Mouse (Mus musculus): ENCODE data around the gene Map4k4. TPM values are rescaled to one million over a fixed set of nuclear protein-coding genes. Genes with fewer than 3 reads are reported as not detected.
A peak's percentile ranks its signal among the peaks of the same experiment; 100 is the strongest.

The Map4k4 gene
- total RNA-seq, 1 experiment from 2014 or later, result 363 TPM

- ATAC-seq (replicated peaks; ENCODE audit: insufficient number of reproducible peaks, low FRiP score, low TSS enrichment, poor library complexity, severe bottlenecking), result no peak
Observed at GRCm38 (mm10) chr1:40022472-40023135, 121.9 kb downstream of the Map4k4 start.

DNA sequence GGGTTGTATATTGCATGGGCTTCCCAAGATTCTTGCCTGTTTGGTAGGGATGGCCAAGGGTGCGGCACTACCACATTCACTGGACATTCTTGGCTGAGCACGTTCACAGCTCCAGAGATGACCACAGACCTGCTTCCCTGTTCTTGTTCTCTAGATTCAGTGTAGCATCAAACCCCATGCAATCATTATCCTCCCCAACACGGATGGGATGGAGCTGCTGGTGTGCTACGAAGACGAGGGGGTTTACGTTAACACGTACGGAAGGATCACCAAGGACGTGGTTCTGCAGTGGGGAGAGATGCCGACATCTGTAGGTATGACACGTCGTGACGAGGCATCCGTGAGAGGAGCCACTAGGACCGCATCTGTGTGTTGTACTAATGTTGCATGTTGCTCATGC, 122.5 kb downstream of the Map4k4 start:
- ATAC-seq (replicated peaks; ENCODE audit: insufficient number of reproducible peaks, low FRiP score, low TSS enrichment, poor library complexity, severe bottlenecking), result no peak

DNA sequence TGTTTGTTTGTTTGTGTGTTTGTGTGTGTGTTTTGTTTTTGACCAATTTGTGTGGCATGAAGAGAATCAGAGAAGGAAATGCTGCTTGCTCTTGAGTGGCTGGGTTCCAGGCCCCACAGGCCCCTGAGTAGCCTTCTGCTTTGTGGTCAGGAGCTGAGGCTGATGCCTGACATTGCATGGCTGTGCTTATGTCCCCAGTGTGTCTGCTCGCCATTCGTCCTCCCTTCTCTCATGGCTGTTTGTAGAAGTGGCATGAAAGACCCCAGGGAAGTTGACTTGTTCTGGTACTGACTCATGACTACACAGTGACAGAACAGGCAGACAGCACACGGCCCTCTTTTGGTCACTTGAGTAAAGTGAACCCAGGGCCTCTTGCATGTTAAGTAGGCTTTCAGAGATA, 123.0 kb downstream of the Map4k4 start:
- ATAC-seq (replicated peaks; ENCODE audit: insufficient number of reproducible peaks, low FRiP score, low TSS enrichment, poor library complexity, severe bottlenecking), result no peak

GRCm38 (mm10) chr1:40024554-40025320, 124.0 kb downstream of the Map4k4 start:
- ATAC-seq (replicated peaks; ENCODE audit: insufficient number of reproducible peaks, low FRiP score, low TSS enrichment, poor library complexity, severe bottlenecking), result no peak

DNA sequence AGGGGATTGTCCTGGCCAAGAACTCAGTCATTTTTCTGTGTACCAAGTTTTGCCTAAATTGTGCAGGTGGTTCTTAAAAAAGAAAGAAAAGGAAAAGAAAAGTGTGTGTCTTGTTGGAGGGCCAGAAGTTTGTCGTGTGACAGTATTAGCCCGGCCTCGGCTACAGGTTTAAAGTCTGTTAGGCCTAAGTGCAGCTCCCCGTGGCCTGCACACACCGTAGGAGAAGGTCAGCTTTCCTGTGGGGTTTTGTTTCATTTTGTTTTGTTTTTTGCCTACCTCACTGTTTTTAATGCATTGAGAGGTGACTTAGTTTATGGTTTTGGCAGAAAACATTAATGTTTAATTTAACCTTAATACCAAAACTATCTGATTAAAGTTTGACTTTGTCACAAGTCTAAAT, 124.7 kb downstream of the Map4k4 start:
- ATAC-seq (replicated peaks; ENCODE audit: insufficient number of reproducible peaks, low FRiP score, low TSS enrichment, poor library complexity, severe bottlenecking), result no peak

DNA sequence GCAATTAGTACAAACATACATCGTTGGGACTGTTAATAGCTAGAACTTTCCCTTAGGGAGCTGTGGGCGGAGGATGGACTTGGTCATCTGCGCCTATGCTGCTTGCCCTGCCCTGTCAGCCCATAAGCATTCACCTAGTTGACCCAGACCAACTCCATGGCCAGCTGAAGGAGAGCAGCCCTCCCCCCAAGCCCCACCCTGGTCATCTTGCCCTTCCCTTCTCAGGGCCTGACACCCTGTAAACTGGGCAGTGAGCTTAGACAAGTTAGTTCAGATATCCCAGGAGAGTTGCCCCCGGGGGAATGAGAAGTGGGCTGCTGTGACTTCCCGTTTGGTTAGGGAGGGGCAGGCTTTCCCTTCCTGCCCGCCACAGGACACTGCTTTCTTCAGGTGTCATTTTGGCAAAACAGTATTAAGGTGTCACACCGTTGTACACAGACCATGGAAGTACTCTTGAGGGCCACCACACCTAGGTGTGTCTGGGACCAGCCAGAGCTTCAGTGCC, 126.5 kb downstream of the Map4k4 start:
- no peak for ATAC-seq (replicated peaks; ENCODE audit: insufficient number of reproducible peaks, low FRiP score, low TSS enrichment, poor library complexity, severe bottlenecking)

- no peak; the same call in 1 of the 2 replicates for ATAC-seq (replicated peaks; ENCODE audit: insufficient number of reproducible peaks, low FRiP score, low TSS enrichment, poor library complexity, severe bottlenecking)
Observed at GRCm38 (mm10) chr1:40028207-40028998, 127.7 kb downstream of the Map4k4 start.

- no peak for ATAC-seq (replicated peaks; ENCODE audit: insufficient number of reproducible peaks, low FRiP score, low TSS enrichment, poor library complexity, severe bottlenecking)
Observed at GRCm38 (mm10) chr1:40029597-40029996, 128.9 kb downstream of the Map4k4 start.

DNA sequence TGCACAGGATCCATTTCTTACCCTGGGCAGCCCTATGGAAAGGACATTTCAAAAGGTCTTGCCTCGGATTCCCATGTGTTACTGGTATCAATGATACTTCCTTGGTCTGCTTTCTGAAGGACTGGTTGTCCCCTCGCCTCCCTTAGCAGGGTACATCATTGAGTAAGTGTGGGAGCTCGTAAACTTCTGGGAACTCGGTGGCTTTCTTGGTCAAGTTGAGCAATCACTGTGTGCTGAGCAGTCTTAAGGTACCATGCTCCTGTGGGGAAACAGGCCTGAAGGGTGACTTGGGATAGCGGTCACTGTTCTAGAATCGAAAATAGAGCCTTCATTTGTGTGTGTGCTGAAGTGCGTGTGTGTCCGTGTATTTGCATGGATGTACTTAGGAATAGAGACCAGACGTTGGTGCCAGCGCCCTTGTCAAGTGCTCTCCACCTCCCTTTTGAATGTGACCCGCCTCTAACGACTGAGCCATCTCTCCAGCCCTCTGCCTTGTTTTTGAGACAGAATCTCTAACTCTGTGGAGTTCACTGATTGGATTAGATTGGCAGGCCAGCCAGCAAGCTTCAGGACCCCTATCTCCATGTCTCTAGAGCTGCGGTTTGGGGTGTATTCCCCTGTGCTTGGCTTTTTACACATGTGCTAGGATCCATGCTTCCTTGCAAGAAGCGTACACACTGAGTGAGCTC, 129.7 kb downstream of the Map4k4 start:
- no peak for ATAC-seq (replicated peaks; ENCODE audit: insufficient number of reproducible peaks, low FRiP score, low TSS enrichment, poor library complexity, severe bottlenecking)

GRCm38 (mm10) chr1:40030976-40031356, 130.3 kb downstream of the Map4k4 start:
- no peak for ATAC-seq (replicated peaks; ENCODE audit: insufficient number of reproducible peaks, low FRiP score, low TSS enrichment, poor library complexity, severe bottlenecking)

DNA sequence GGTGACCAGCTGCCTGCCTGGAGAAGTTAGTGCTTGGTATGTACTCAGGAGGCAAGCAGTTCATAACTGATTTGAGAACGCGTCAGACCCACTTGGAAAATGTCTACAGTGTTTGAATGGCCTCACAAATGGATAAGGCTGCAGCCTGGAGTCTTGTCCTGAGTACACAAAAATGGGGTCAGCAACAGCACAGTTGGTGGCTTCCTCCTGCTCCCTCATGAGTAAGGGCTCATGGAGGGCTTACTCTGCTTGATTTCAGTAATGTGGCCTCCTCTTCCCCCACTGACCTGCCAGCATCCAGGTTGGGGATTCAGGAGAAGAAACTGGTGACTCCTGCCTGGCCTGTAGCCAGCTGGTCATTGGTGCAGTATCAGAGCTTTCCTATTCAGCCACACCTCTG, 130.9 kb downstream of the Map4k4 start:
- ATAC-seq (replicated peaks; ENCODE audit: insufficient number of reproducible peaks, low FRiP score, low TSS enrichment, poor library complexity, severe bottlenecking), result no peak

- no peak for ATAC-seq (replicated peaks; ENCODE audit: insufficient number of reproducible peaks, low FRiP score, low TSS enrichment, poor library complexity, severe bottlenecking)
Observed at GRCm38 (mm10) chr1:40033315-40033714, 132.6 kb downstream of the Map4k4 start.

DNA sequence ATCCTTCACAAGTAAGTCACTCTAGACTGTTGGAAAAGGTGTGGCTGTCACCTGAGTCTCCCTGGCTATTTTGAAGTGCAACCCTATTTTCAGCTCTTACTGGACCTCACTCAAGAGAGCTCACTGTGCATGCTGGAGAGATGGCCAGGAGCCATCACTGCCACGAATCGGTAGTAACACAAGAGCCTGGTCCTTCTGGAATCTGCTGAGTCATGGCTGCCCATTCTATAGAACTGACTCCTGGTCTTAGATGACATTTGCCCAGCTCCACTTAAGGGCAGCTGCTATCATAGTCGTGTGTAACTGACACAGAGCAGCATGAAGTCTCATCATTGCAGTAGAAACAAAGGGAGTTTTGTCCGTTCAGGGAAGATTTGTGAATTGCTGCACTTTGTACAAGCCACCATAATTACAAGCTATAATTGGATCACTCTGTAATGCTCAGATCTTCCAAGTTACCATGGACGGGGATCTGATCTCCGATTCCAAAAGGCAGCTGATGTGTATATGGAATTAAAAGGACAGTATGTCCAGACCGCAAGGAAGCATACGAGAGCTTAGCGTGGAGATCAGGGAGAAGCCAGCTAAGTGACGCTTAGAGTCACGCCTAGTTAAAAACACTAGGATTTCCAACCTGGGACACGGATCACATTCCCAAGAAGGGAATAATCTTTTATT, 133.2 kb downstream of the Map4k4 start:
- ATAC-seq (replicated peaks; ENCODE audit: insufficient number of reproducible peaks, low FRiP score, low TSS enrichment, poor library complexity, severe bottlenecking), result no peak

DNA sequence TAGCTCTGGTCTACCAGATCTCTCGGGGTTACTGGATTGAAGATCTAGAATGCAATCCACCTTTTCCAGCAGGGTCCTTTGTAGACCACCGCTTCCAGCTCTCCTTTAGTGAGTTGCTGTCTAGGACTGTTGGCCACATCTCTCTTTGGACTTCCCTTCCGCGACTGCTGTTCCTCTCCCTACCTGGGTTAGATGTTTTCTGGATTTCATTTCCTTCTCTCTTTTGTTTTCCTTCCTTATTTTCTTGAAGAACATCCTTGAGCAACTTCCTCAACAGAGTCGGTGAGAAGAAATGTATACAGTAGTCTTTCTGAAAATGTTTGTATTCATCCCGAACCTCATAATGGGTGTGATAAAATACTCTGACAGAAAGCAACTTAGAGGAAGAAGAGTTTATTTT, 137.1 kb downstream of the Map4k4 start:
- no peak for ATAC-seq (replicated peaks; ENCODE audit: insufficient number of reproducible peaks, low FRiP score, low TSS enrichment, poor library complexity, severe bottlenecking)

DNA sequence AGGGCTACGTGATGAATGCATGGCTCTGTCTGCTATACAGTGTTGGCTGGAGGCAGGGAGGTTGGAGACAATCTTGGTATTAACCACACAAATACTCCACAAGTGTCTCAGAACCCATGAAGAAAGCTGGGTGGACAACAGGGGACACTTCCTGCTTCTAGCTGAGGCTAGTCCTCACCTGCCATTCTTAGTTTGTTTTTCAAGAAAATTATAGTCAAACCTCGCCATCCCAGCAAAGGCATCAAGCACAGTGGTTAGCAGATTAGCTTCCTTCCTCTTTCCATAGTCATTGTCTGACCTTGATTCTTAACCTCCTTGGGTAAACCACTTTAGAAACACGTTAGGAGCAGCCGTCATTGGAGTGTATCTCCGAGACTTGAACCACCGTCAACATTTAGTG, 145.0 kb downstream of the Map4k4 start:
- peak; percentile 35; the same call in 1 of the 2 replicates for ATAC-seq (replicated peaks; ENCODE audit: insufficient number of reproducible peaks, low FRiP score, low TSS enrichment, poor library complexity, severe bottlenecking)

DNA sequence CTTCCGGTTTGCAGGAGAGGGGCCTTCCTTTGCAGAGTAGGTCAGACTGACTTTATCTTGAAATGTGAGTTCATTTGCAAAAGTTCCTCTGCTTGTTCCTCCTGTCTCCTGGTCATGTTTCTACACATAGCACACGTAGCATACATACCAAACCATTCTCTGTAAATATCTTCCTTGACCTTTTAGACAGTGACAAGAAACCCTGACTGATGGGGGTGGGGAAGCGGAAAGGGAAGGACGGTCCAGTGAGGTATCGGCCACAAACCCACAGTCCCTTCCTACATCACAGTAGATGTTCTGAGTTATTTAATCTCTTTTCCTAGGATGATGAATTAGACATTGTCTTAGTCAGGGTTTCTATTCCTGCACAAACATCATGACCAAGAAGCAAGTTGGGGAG, 145.9 kb downstream of the Map4k4 start:
- ATAC-seq (replicated peaks; ENCODE audit: insufficient number of reproducible peaks, low FRiP score, low TSS enrichment, poor library complexity, severe bottlenecking), result 0 out of 2 replicates have a peak, but pooled peaks have one; percentile 35

DNA sequence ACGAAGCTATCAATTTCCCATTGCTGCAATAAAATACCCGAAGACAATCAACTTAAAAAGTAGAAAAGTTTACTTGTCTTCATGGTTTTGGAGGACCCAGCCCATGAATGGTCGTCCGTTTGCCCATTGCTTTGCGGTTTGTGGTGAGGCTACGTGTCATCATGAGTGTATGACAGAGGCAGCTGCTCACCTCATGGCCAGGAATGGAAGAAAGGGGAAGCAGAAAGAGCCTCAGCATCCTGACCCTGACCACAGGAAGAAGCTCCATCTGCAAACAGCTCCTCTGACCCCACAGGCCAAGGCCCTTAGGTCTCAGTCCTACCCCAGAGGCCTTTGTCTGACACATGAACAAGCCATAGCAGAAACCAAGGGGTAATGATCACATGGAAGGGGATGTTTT, 150.4 kb downstream of the Map4k4 start:
- ATAC-seq (replicated peaks; ENCODE audit: insufficient number of reproducible peaks, low FRiP score, low TSS enrichment, poor library complexity, severe bottlenecking), result peak; percentile 53; the same call in 1 of the 2 replicates

DNA sequence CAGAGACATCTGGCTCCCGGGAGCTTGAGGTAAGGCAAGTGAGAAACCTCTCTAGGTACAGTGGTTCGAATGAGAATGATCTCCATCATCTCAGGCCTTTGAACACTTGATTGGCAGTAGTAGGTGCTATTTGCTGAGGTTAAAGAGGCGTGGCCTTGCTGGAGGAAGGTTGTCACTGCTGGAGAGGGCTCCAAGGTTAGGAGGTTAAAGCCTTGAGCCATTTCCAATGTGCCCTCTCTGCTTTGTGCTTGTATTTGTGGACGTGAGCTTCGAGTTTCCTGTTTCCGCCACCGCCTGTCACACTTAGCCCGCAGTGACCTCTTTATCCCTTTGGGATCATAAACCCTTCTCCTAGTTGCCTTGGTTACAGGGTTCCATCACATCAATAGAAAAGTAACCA, 151.4 kb downstream of the Map4k4 start:
- no peak for ATAC-seq (replicated peaks; ENCODE audit: insufficient number of reproducible peaks, low FRiP score, low TSS enrichment, poor library complexity, severe bottlenecking)
